Mouse (Mus musculus) Patski (cell line): ENCODE measurements at regions not wholly inside any gene's neighbourhood (a gene's known extent, or its start where the extent isn't known, plus 50 kb on each side); places are given as distances from the start of the nearest gene placed in this dataset.

Experiments
- ATAC-seq: fragments of 100-300 bp; one replicate; pipeline ENCODE4 v1.8.0; 2021
- CTCF ChIA-PET: fragments of 350-600 bp; sonication (Branson Sonifier 250); formaldehyde crosslinking; loops from one replicate; lab custom pipeline; 2022; ENCODE audit warnings: inconsistent platforms; lab: Charles Lee
- POLR2A ChIA-PET: fragments of 350-600 bp; sonication (Branson Sonifier 250); formaldehyde crosslinking; loops from one replicate; lab custom pipeline; 2022; ENCODE audit warnings: antibody characterized with exemption, inconsistent platforms; lab: Charles Lee
- DNase-seq: peaks from one replicate; pipeline ENCODE4 v3.0.0-alpha.2; 2011; ENCODE audit warnings: low read depth, low spot score
- H3K27me3 ChIP-seq: fragments of 371-371 bp; one replicate; pipeline ENCODE4 v1.5.1; 2021
- CTCF ChIP-seq: fragments of 100-300 bp; IDR thresholded peaks from one replicate; pipeline ENCODE4 v1.5.1; 2021
- in situ Hi-C: fragments of 300-500 bp; cut with MboI; formaldehyde crosslinking; loops from 3 replicates; pipeline ENCODE4 v1.11.1; 2018; ENCODE audit warnings: low pct_unique_long_range_greater_than_20kb, mixed read lengths

DNA sequence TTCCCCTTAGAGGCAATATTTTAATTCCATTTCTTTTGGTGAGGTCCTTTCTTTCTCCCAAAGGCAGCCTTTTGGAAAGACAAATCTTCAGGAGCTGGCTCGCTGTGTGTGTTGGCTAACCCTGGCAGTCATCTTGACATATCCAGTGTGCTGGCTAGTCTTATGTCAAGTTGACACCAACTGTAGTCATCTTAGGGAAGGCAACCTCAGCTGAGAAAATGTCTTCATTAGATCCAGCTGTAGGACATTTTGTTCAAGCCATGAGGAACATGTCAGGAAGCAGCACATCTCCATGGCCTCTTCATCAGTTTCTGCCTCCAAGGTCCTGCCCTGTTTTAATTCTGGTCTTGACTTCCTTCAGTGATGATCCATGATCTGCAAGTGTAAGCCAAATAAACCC is 192.1 kb upstream of the Tle4 start:
- TF ChIP-seq CTCF, result no peak
- DNase-seq (no peak), ATAC-seq (no peak)
- ChIA-PET POLR2A (no interaction called here), CTCF (no interaction called here)
- in situ Hi-C loops, result no loop called here
- H3K27me3 ChIP-seq, result peaks cover 46% of the 10 kb centered on the region

DNA sequence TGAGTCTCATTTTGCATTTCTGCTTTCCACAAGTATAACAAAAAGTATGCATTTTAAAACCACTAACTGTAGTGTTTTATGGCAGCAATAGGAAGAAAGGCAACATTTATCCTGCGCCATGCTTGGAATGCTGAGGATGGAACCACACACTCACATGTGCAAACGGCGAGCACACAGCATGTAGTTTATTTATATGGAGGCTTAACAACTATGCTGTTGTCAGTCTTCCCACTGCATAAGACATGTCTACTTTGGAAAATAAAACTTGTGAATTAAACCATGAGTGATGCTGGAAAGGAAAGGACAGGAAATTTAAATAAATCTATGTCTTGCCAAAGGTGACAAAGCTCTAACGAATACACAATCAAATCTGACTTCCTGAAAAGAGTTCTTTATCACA is 190.8 kb upstream of the Tle4 start:
- peaks cover 36% of the 10 kb centered on the region for H3K27me3 ChIP-seq
- in situ Hi-C loops, result no loop called here
- DNase-seq (no peak), ATAC-seq (no peak)
- POLR2A ChIA-PET, result no interaction called here
- TF ChIP-seq CTCF, result no peak
- CTCF ChIA-PET, result interaction anchor here (1.0 kb wide), 1 partner anchor 11 kb away, joined by 4 read pairs; no protein-coding TSS in a partner anchor

DNA sequence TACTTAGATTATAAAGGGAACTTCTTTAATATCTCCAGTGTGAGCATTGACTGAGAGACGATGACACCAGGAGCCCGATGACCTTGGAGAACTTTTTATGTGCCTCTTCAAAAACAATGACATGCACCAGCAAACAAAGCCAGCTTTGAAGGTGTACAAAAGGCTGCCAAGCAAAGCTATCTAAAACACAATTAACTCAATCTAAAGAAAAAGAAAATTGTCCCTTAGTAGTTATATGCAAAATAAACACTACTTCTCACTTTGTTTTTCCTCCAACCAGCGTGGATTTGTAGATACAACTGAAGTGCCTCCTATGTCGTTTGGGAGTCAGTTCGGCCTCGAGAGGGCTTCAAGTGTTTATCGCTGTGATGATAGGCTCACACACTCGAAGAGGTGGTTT is 189.0 kb upstream of the Tle4 start:
- no peak for ATAC-seq
- in situ Hi-C loops, result no loop called here
- TF ChIP-seq CTCF, result no peak
- H3K27me3 ChIP-seq, result peaks cover 36% of the 10 kb centered on the region
- no peak for DNase-seq
- POLR2A ChIA-PET, result no interaction called here
- CTCF ChIA-PET, result no interaction called here

DNA sequence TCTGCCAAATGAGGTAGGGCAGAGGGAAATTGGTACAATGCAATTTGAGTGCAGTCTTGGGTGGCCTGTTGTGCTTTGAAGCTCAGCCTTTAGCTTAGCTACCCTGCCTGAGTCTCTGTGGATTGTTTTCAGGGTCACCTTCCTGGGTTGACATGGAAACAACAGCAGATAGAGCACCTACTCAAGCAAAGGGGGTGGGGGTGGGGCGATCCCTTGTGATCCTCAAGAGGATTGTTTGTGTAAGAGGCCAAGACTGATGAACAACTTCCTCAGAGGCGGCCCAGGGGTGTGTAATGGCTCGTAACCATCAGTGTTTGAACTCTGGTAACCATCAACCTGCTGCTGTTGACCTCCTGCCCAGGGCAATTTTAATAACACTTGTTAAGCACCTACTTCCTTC is 187.8 kb upstream of the Tle4 start:
- H3K27me3 ChIP-seq, result peaks cover 34% of the 10 kb centered on the region
- ChIA-PET CTCF (no interaction called here), POLR2A (no interaction called here)
- in situ Hi-C loops, result no loop called here
- TF ChIP-seq CTCF, result no peak
- no peak for ATAC-seq
- no peak for DNase-seq

DNA sequence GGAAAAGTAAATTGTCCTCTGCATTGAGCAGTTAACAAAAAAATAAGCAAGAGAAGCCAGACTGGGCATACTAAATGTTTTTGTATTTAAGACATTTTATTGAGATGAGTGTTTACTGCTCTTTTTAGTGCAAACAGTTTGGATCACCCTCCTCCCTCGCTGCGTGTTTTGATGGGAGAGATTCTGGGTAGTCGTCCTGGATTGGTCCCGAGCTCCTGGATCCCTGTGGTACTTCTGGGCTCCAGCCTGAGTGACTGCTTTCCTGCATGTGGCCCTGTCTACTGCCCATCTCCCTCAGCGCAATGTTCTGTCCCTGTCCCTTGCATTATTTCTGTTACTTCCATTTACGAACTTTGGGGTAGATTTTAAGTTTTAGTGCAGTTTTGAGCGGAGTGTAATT is 179.9 kb upstream of the Tle4 start:
- ChIA-PET CTCF (no interaction called here), POLR2A (no interaction called here)
- in situ Hi-C loops, result no loop called here
- H3K27me3 ChIP-seq, result peaks cover 25% of the 10 kb centered on the region
- DNase-seq (no peak), ATAC-seq (no peak)
- TF ChIP-seq CTCF, result no peak

DNA sequence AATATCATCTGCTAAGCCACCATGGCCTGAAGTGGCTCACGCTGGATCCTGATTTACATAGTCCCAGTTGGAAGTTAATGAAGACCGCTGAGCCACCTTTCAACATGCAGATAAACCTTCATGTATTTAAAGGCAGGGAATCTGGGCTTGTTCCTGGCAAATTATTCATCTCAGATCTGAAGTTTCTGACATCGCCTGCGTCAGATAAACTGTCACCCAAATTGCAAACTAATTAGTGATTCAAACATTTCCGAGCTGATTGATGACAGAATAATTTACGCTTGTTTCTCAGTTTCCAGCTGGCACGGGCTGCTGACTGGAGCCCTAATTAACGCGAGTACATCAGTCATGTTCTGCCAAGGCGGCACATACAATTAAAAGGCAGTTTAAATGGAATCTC is 179.3 kb upstream of the Tle4 start:
- DNase-seq (no peak), ATAC-seq (no peak)
- ChIA-PET CTCF (no interaction called here), POLR2A (no interaction called here)
- in situ Hi-C loops, result no loop called here
- H3K27me3 ChIP-seq, result peaks cover 25% of the 10 kb centered on the region
- TF ChIP-seq CTCF, result no peak

DNA sequence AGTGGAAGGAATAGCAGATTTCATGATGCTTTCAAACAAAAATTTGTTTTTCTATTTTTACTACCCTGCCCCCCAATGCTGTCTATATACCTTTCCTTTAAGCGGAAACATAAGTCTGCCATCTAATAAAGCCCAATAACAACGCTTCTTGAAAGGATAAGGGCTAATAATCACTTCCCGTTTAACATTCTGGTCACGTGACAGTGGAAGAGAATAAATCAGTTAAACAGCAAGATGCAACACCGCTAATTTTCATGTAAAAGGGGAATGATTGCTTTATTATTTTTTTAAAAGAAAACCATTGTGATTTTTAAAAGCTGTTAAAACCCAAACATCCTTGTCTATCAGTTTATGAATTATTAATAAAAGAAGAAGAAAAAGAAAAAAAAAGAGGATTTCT is 178.9 kb upstream of the Tle4 start:
- ATAC-seq (no peak), DNase-seq (no peak)
- CTCF ChIA-PET, result no interaction called here
- no peak for TF ChIP-seq CTCF
- in situ Hi-C loops, result no loop called here
- peaks cover 25% of the 10 kb centered on the region for H3K27me3 ChIP-seq
- POLR2A ChIA-PET, result no interaction called here

DNA sequence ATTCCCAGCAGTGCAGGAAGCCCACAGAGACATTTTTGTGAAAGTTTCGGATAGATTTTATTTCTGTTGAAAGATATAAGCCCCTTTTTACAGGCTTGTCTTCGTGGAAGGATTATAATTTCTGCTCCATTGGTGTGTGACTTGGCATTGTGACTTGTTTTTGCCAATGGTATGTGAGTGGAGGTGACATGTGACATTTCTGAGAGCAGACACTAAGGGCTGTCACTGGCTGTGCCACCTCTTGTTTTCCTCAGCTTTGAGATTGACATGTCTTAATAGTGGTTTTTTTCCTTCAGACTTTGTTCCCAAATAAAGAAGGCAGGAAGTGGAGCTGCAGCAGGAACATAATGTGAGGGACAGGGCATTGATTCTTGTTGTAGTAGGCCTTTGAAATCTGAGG is 174.9 kb upstream of the Tle4 start:
- in situ Hi-C loops, result no loop called here
- ATAC-seq (no peak), DNase-seq (no peak)
- peaks cover 15% of the 10 kb centered on the region for H3K27me3 ChIP-seq
- ChIA-PET POLR2A (no interaction called here), CTCF (no interaction called here)
- TF ChIP-seq CTCF, result no peak

DNA sequence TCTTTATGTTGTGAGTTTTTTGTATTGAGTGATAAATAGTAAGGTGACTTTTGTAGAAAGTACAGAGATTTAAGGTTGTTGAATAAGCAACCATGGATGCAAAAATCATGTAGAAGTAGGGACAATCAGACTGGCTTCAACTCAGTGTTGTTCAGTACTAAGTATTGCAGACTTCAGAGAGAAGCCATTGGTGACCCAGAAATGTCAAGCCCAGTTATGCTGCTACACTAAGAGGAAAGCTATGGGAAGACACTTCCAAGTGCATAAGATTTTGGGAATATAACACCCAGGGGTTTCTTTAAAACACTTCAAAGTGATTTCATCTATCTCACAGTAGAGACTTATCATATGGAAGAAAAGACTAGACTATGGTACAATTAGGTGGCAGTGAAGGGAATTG is 154.8 kb upstream of the Tle4 start:
- DNase-seq (no peak), ATAC-seq (no peak)
- in situ Hi-C loops, result no loop called here
- TF ChIP-seq CTCF, result no peak
- CTCF ChIA-PET, result no interaction called here
- peaks cover 44% of the 10 kb centered on the region for H3K27me3 ChIP-seq
- POLR2A ChIA-PET, result no interaction called here

DNA sequence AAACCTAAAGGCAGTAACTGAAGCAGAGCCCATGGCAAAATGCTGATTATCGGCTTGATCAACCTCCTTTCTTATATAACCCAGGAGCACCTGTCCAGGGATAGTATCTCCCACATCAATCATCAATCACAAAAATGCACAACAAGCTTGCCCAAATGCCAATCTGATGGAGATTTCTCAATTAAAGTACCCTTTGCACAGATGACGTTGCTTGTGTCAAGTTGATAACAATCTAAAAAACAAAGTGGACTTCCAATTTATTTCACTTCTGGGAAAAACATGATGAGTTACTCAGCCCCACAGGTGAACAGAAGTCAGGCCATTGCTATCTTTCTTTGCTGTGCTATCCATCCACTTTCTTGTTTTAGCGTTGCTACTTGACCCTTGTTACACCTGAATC is 144.5 kb upstream of the Tle4 start:
- CTCF ChIA-PET, result interaction anchor here (0.7 to 1.5 kb wide), 2 partner anchors 32 to 48 kb away, joined by 3 read pairs; no protein-coding TSS in a partner anchor
- H3K27me3 ChIP-seq, result peaks cover 58% of the 10 kb centered on the region
- no peak for DNase-seq
- ATAC-seq, result no peak
- in situ Hi-C loops, result no loop called here
- TF ChIP-seq CTCF, result no peak
- POLR2A ChIA-PET, result no interaction called here

DNA sequence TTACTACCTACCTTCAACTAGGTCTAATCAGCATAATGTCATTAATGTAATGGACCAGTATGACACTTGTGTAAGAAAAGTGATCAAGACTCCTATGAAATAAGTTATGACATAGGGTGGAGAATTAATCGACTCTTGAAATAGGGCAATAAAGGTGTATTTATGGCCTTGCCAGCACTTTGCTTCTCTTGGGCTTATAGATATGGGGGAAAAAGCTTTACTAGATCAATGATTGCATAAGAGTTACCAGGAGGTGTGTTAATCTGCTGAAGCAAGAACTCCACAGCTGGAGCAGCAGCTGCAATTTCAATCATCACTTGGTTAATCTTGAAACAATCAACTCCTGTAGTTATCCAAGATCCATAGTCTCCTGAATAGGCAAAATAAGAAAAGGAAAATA is 143.1 kb upstream of the Tle4 start:
- DNase-seq (no peak), ATAC-seq (no peak)
- ChIA-PET POLR2A (interaction anchor here (0.6 kb wide), 1 partner anchor 391 kb away, joined by 3 read pairs; no protein-coding TSS in a partner anchor), CTCF (no interaction called here)
- no peak for TF ChIP-seq CTCF
- in situ Hi-C loops, result no loop called here
- peaks cover 51% of the 10 kb centered on the region for H3K27me3 ChIP-seq

DNA sequence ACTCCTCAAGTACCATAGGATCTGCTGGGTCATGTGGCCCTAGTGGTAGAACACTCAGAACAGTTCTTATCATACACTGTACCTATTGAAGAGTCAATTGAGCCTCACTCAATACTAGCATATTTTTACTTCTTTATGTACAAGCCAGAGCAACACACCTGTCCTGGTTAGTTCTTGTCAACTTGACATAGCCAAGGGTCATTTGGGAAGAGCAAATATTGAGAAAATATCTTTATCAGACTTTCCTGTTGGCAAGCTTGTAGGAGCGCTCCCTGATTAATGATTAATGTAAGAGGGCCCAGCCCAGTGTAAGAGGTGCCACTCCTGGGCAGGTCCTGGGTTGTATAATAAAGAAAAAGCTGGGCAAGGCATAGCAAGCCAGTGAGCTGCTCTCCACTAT is 142.3 kb upstream of the Tle4 start:
- ATAC-seq (no peak), DNase-seq (no peak)
- H3K27me3 ChIP-seq, result peaks cover 50% of the 10 kb centered on the region
- in situ Hi-C loops, result no loop called here
- POLR2A ChIA-PET, result no interaction called here
- CTCF ChIA-PET, result no interaction called here
- TF ChIP-seq CTCF, result no peak
